Mouse (Mus musculus) hindbrain, embryonic 11.5 days (tissue): ENCODE data around the gene Pold1. TPM values are rescaled to one million over a fixed set of nuclear protein-coding genes. Genes with fewer than 3 reads are reported as not detected.

Experiments
- ATAC-seq: fragments of 200-750 bp; cut with Nextera tagmentation; 2 replicates; pipeline ENCODE4 v1.8.0; 2017; ENCODE audit warnings: mild to moderate bottlenecking, moderate TSS enrichment, moderate library complexity; ENCODE audit not compliant: low FRiP score
- DNase-seq: peaks from one replicate; pipeline ENCODE4 v3.0.0-alpha.2; 2015; ENCODE audit warnings: low spot score
- H3K27ac ChIP-seq: fragments of 300-500 bp; sonication (generic); 2 replicates; pipeline ENCODE4 v1.5.1; 2014; ENCODE audit warnings: mild to moderate bottlenecking, low read depth, low read length
- H3K27me3 ChIP-seq: fragments of 300-500 bp; sonication (generic); 2 replicates; pipeline ENCODE4 v1.6.1; 2014; ENCODE audit warnings: mild to moderate bottlenecking, low read length, moderate library complexity, mixed read lengths; ENCODE audit not compliant: control insufficient read depth, insufficient read depth
- H3K36me3 ChIP-seq: fragments of 300-500 bp; sonication (generic); 2 replicates; pipeline ENCODE4 v1.6.1; 2014; ENCODE audit warnings: mild to moderate bottlenecking, low read length, moderate library complexity, mixed read lengths; ENCODE audit not compliant: control insufficient read depth, insufficient read depth
- H3K4me1 ChIP-seq: fragments of 300-500 bp; sonication (generic); replicated peaks from 2 replicates; pipeline ENCODE4 v1.6.1; 2014; ENCODE audit warnings: low read length, mixed read lengths; ENCODE audit not compliant: control insufficient read depth, insufficient read depth
- H3K4me2 ChIP-seq: fragments of 300-500 bp; sonication (generic); replicated peaks from 2 replicates; pipeline ENCODE4 v1.6.1; 2014; ENCODE audit warnings: mild to moderate bottlenecking, low read depth, low read length
- H3K4me3 ChIP-seq: fragments of 300-500 bp; sonication (generic); 2 replicates; pipeline ENCODE4 v1.5.1; 2014; ENCODE audit warnings: low read depth, low read length
- H3K9ac ChIP-seq: fragments of 300-500 bp; sonication (generic); 2 replicates; pipeline ENCODE4 v1.6.1; 2014; ENCODE audit warnings: low read depth, low read length
- H3K9me3 ChIP-seq: fragments of 300-500 bp; sonication (generic); 2 replicates; pipeline ENCODE4 v1.6.1; 2016; ENCODE audit warnings: low read length; ENCODE audit not compliant: control insufficient read depth
- WGBS: fragments of 180-500 bp; shearing (Covaris S2); extraction: QIAGEN DNeasy Blood & Tissue Kit; methylation state at CpG from one replicate; pipeline ENCODE4 v1.1.7; 2014; 5-methylcytosine and 5-hydroxymethylcytosine counted together
- polyA plus RNA-seq: library from polyadenylated mRNA; unstranded; fragments of >200 nt; fragmentation: Nextera tagmentation; extraction: Ambion mirVana; gene quantifications from 2 replicates; pipeline ENCODE4 v1.2.1, GENCODE M21; 2014

Pold1 gene
- polyA plus RNA-seq, 1 experiment from 2014 or later: 40.9 TPM

DNA sequence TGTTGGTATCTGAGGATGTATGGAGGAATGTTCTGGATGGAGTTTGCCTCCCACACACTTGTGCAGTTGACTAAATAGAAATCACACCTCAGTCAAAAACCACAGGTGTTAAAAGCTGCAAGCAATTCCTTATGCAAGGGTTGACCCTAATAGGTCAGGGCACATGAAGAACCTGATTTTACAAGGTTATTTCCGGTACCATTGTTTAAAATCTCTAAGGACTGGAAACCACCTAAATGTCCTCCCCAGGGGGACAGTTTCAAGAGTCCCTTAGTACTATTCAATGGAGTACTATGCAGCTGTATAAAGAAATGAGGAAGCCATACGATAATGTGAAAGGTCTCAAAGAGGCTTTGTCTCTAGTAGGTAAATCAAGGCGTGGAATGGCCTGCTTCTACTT lies 2.4 kb downstream of the Pold1 start:
- Histone ChIP-seq H3K4me3 (no peak overlapping the region), H3K4me1 (0 out of 2 replicates have a peak, but pooled peaks cover 3% of the 10 kb centered on the region), H3K9me3 (no peaks in the 10 kb centered on the region), H3K27ac (no peak overlapping the region), H3K4me2 (no peak overlapping the region), H3K9ac (no peak overlapping the region), H3K36me3 (peaks cover 6% of the 10 kb centered on the region; the same call in 1 of the 2 replicates), H3K27me3 (no peaks in the 10 kb centered on the region)
- DNase-seq (no peak), ATAC-seq (no peak)
- WGBS: 97% methylated on average over 3 of the region's 3 CpGs

DNA sequence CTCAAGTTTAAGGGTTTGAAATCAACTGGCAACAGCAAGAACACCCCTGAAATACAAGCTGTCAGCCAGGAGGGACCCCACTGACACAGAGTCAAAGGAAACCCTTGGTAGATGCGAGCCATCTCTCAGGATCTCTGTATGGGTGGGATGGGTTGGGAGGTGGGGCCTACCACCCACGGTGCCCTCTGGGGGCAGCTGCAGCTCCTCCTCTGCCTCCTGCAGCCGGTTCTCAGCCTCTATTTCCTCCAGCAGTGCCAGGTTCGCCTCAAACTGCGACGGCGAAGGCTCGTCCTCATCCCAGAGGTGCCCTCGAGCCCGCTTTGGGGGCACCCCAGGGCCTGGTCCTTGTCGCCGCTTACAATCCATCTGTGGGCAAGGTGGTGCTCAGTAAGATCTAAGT lies 5.6 kb downstream of the Pold1 start:
- Histone ChIP-seq H3K27me3 (no peaks in the 10 kb centered on the region), H3K27ac (no peak overlapping the region), H3K4me1 (0 out of 2 replicates have a peak, but pooled peaks cover 3% of the 10 kb centered on the region), H3K9ac (no peak overlapping the region), H3K4me2 (no peak overlapping the region), H3K4me3 (no peak overlapping the region), H3K9me3 (no peaks in the 10 kb centered on the region), H3K36me3 (peaks cover 2% of the 10 kb centered on the region; the same call in 1 of the 2 replicates)
- ATAC-seq: no peak
- WGBS: 77% methylated on average over 12 of the region's 12 CpGs
- no peak for DNase-seq

DNA sequence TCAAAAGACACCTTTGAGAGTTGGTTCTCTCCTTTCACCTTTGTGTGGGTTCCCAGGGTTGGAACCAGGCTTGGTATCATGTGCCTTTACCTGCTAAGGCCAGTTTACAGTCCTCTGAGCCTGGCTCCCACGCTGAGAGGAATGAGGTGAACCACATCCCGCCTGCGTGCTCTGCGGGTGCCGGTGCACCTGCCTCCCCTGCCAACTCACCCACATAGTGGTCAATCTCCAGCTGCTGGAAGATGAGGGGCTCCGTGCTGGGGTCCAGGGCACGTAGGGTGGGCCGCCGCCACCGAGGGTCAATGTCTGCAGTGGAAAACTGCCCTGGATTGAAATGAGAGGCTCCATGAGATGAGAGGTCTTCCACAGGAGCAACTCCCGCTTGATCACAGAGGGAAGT lies 6.1 kb downstream of the Pold1 start:
- DNase-seq: no peak
- ATAC-seq: no peak
- WGBS: 96% methylated on average over 11 of the region's 11 CpGs
- H3K9me3 ChIP-seq: no peaks in the 10 kb centered on the region
- no peak overlapping the region for H3K4me2 ChIP-seq
- 0 out of 2 replicates have a peak, but pooled peaks cover 2% of the 10 kb centered on the region for H3K4me1 ChIP-seq
- H3K4me3 ChIP-seq: no peak overlapping the region
- H3K27ac ChIP-seq: no peak overlapping the region
- no peak overlapping the region for H3K9ac ChIP-seq
- H3K27me3 ChIP-seq: no peaks in the 10 kb centered on the region
- H3K36me3 ChIP-seq: peaks cover 5% of the 10 kb centered on the region; the same call in 1 of the 2 replicates

DNA sequence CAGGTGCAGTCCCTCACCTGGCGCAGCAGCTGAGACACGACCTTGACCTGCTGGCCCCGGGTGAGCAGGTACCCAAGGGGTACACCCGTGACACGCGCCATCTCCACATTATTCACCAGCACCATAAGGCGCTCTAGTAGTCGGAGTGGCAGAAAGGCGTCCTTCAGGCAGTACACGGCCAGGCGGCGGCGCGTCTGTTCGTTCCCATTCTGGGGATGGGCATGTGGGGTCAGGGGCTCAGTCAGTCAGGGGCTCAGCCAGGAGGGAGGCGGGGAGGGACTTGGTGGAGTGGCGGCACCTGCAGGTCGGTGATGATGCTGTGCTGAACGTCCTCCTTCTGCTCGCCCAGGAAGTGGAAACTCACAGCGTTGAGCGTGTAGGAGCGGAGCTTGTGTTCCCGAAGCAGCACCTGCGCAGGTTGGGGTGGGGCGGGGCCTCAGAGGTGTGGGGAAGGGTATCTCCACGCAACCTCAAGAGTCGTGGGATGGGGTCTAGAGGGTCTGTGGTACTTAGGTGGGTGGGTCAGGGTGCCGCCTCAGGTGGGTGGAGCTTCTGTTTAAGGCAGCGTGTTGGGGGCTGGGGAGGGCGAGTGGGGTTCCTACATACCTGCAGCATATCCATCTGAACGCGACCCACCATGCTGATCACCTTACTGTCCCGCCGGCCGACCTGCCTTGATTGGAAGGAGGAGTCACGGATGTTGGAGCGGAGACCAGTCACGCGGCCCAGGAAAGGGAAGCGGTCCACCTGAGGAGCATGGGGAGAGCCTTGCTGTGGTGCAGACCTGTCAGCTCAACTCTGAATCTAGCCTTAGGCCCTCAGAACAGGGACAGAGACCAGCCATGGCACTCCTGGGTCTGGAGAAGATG lies 9.7 kb downstream of the Pold1 start:
- Histone ChIP-seq H3K4me1 (no peaks in the 10 kb centered on the region), H3K4me2 (no peak overlapping the region), H3K9me3 (no peaks in the 10 kb centered on the region), H3K27me3 (no peaks in the 10 kb centered on the region), H3K9ac (no peak overlapping the region), H3K36me3 (peaks cover 7% of the 10 kb centered on the region; the same call in 1 of the 2 replicates), H3K4me3 (no peak overlapping the region), H3K27ac (no peak overlapping the region)
- ATAC-seq (no peak), DNase-seq (no peak)
- 91% methylated on average over 41 of the region's 41 CpGs for WGBS

DNA sequence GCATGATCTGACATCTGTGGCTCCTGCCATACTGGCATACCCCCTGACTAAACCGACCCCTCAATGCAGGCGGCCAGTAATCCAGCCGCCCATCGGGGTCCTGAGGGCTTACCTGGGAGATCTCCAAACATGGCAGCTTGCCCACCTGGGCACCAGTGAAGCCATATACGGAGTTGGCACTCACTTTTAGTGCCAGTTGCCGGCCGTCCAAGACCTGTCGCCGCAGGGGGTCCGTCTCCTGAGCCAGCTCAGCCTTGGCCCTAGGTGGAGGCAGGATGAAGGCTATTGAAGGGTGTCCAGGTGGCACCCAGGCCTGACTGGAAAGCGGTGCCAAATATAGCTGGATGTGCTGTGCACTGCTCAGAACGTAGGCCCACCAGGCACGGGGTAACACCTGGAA lies 11.2 kb downstream of the Pold1 start:
- WGBS: 94% methylated on average over 13 of the region's 13 CpGs
- peaks cover 10% of the 10 kb centered on the region; the same call in 1 of the 2 replicates for H3K36me3 ChIP-seq

DNA sequence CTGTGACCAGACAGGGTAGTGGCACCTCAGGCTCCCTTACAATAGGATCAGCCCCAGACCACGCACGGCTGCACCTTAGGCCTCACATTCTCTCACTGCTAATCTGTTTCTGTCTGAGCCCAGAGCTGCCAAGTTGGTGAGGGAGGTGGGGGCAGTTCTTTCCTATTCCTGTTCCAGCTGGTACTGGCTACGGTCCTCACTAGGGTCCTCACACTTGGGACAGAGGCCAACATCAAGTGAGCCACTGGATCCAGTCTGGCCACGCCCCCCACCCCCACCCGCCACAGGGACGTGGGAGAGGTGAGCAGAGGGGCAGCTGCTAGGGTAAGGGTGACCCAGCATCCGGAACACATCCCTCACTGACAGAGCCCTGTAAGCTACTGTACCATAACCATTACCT lies 11.6 kb downstream of the Pold1 start:
- no peaks in the 10 kb centered on the region for H3K9me3 ChIP-seq
- no peak overlapping the region for H3K9ac ChIP-seq
- no peaks in the 10 kb centered on the region for H3K27me3 ChIP-seq
- no peak overlapping the region for H3K4me2 ChIP-seq
- no peak overlapping the region for H3K27ac ChIP-seq
- DNase-seq (no peak), ATAC-seq (no peak)
- H3K4me3 ChIP-seq: no peak overlapping the region
- H3K4me1 ChIP-seq: no peaks in the 10 kb centered on the region
- peaks cover 10% of the 10 kb centered on the region; the same call in 1 of the 2 replicates for H3K36me3 ChIP-seq
- WGBS: 91% methylated on average over 7 of the region's 7 CpGs

More for the DNA sequence above, 11.2 kb downstream of the Pold1 start:
- Histone ChIP-seq H3K9ac (no peak overlapping the region), H3K4me2 (no peak overlapping the region), H3K9me3 (no peaks in the 10 kb centered on the region), H3K27me3 (no peaks in the 10 kb centered on the region), H3K4me1 (no peaks in the 10 kb centered on the region), H3K27ac (no peak overlapping the region), H3K4me3 (no peak overlapping the region)
- DNase-seq (no peak), ATAC-seq (no peak)

DNA sequence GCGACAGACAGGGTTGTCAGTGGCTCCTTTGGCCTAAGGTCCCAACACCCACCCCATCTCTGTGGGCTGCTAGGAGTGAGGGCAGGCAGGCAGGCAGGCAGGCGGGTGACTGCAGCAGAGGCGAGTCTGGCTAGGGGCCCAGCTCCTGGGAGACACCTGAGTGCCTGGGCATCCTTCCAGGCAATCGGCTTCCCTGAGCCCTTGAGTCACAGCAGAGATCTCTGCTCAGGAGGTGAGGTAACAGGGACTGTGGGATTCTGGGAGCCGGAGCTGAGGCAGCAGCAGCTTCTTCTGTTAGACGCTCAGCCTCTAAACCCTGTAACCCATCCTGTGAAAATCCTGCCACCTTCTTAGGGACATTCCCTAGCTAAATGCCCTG lies 12.1 kb downstream of the Pold1 start:
- H3K27ac ChIP-seq: no peak overlapping the region
- H3K9me3 ChIP-seq: no peaks in the 10 kb centered on the region
- no peak for ATAC-seq
- WGBS: 94% methylated on average over 6 of the region's 6 CpGs
- H3K27me3 ChIP-seq: no peaks in the 10 kb centered on the region
- no peak overlapping the region for H3K9ac ChIP-seq
- peaks cover 10% of the 10 kb centered on the region; the same call in 1 of the 2 replicates for H3K36me3 ChIP-seq
- DNase-seq: no peak
- no peaks in the 10 kb centered on the region for H3K4me1 ChIP-seq
- H3K4me2 ChIP-seq: no peak overlapping the region
- H3K4me3 ChIP-seq: no peak overlapping the region

DNA sequence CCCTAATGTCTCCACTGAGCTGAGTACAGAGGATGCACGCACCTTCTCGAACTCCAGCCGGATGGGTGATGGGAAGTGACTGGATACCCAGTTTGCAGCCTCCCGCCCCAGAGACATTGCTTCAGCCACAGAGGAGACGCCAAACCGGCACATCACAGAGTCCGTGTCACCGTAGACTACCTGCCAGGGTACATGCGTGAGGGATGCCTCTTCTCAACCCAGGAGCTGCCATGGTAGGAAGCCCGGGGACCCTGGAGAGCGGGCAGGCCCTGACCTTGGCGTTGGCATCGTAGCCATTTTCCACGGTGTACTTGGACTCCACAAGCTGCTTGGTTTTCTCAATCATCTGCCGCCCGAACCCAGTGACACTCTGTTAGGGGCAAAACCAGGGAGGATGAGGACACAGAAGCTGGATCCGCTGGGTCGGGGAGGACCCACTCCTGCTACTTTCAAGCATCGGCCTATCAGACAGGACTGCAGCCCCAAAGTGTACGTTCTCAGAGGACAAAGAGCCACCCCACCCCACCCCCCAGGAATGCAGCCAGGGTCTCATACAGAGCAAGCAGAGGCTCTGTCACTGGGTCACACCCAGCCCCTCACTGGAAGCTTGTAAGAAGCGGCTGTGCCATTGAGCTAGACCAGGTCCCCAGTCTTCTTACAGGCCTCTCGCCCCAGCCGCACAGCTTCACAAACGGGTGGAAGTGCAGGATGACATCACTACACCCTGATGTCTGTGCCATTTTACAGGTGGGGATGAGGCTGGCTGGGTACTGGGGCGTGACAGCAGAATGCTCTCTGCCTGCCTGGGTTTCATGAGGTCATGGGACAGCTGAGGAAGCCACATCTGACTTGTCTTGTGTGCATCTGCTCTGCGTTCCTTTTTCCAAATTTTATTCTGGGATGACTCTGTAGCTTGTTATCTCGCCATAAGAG lies 12.7 kb downstream of the Pold1 start:
- WGBS: 93% methylated on average over 27 of the region's 27 CpGs
- Histone ChIP-seq H3K4me1 (no peaks in the 10 kb centered on the region), H3K36me3 (peaks cover 10% of the 10 kb centered on the region; the same call in 1 of the 2 replicates), H3K4me2 (no peak overlapping the region), H3K9me3 (no peaks in the 10 kb centered on the region), H3K4me3 (no peak overlapping the region), H3K27me3 (0 out of 2 replicates have a peak, but pooled peaks cover 3% of the 10 kb centered on the region), H3K9ac (no peak overlapping the region), H3K27ac (no peak overlapping the region)
- ATAC-seq (no peak), DNase-seq (no peak)
